Mouse (Mus musculus): ENCODE results near the gene Armc6. TPM values are rescaled to one million over a fixed set of nuclear protein-coding genes. Genes with fewer than 3 reads are reported as not detected.
"Not testable (repeated sequence)": the region's sequence is repeated elsewhere in the genome, so short reads cannot be mapped to it uniquely, and the experiment has no call there.

Gene Armc6
- polyA plus RNA-seq, 1 experiment from 2014 or later, result 30.5 TPM

DNA sequence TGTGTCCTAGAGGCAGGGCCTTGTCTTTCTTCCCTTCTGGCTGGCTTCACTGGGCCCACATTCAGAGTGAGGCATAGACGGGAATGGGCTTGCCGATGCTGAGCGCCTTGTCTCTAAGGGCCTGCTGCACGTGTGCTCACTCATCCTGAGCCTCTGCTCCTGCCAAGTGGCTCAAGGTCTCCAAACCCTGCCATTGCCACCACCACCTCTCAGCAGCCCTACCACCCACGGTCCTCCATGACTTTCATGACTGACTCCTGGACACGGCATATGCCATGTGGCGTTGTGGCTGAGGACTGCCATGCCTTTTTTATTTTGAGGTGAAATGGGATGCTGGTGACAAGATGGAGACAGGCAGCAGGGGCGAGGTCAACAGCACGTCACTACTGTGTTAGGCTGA is 3.4 kb downstream of the Armc6 start:
- Histone ChIP-seq H3K36me3 (peaks cover 29% of the 10 kb centered on the region; the same call in 1 of the 2 replicates), H3K4me2 (replicated peaks) (no peak overlapping the region), H3K9me3 (replicated peaks) (no peaks in the 10 kb centered on the region), H3K9ac (no peak overlapping the region), H3K27me3 (no peaks in the 10 kb centered on the region), H3K27ac (replicated peaks) (no peak overlapping the region), H3K4me3 (replicated peaks) (no peak overlapping the region), H3K4me1 (peaks cover 14% of the 10 kb centered on the region)
- 91% methylated on average over 9 of the region's 9 CpGs for WGBS
- no peak for ATAC-seq (ENCODE audit: insufficient number of reproducible peaks, low FRiP score, low TSS enrichment, low read depth)

- Histone ChIP-seq H3K9ac (no peak overlapping the region), H3K27me3 (no peaks in the 10 kb centered on the region), H3K4me3 (replicated peaks) (no peak overlapping the region), H3K9me3 (replicated peaks) (no peaks in the 10 kb centered on the region), H3K4me2 (replicated peaks) (no peak overlapping the region), H3K27ac (replicated peaks) (no peak overlapping the region), H3K4me1 (peaks cover under 1% of the 10 kb centered on the region), H3K36me3 (peaks cover 55% of the 10 kb centered on the region)
- no peak for ATAC-seq (ENCODE audit: insufficient number of reproducible peaks, low FRiP score, low TSS enrichment, low read depth)
- 28% methylated on average over 4 of the region's 4 CpGs for WGBS
Measured at GRCm38 (mm10) chr8:70227997-70228396, 6.3 kb downstream of the Armc6 start.

DNA sequence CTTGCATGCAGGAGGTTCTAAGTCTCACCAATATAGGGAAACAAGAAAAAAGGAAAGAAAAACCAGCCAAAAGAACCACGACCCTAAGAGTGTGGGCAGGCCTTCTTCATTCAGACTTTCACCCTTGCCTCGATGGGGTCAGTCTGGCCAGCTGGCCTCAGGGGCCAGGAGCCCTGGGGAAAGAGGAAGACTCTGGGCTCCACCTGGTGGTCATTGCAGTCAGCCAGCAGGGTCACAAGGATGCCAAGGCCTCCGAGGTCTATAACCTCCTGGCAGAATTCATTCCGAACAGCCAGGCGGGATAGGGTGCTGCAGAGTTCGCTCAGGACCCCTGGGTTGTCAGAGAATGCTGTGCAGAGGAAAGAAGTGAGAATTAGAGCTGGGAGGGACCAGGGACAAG is 10.9 kb downstream of the Armc6 start:
- Histone ChIP-seq H3K4me3 (replicated peaks) (no peak overlapping the region), H3K36me3 (peaks cover 55% of the 10 kb centered on the region), H3K27ac (replicated peaks) (no peak overlapping the region), H3K27me3 (no peaks in the 10 kb centered on the region), H3K4me1 (no peaks in the 10 kb centered on the region), H3K9ac (no peak overlapping the region), H3K9me3 (replicated peaks) (no peaks in the 10 kb centered on the region), H3K4me2 (replicated peaks) (no peak overlapping the region)
- no peak for ATAC-seq (ENCODE audit: insufficient number of reproducible peaks, low FRiP score, low TSS enrichment, low read depth)
- WGBS, result 56% methylated on average over 6 of the region's 6 CpGs

DNA sequence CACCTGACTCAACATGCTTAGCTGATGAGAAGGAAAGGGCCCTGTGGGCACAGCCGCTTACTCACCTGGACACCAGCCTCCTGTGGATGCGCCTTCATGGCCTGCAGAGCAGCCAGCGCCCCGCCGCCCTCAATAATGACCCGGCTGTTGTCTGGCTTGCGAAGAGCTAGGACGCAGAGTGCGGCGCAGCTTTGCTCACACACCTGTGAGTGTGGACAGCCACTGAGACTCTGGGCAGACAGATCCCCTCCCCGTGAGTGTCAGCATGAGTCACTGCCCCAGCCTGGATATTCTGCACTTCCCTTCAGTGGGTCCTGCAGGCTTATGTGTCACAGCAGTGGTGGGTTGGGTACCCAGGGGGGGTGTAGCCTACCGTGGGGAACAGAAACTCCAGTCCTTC is 12.2 kb downstream of the Armc6 start:
- H3K27ac ChIP-seq (replicated peaks), result no peak overlapping the region
- H3K9ac ChIP-seq, result no peak overlapping the region
- no peak for ATAC-seq (ENCODE audit: insufficient number of reproducible peaks, low FRiP score, low TSS enrichment, low read depth)
- H3K36me3 ChIP-seq, result peaks cover 47% of the 10 kb centered on the region
- H3K9me3 ChIP-seq (replicated peaks), result no peaks in the 10 kb centered on the region
- WGBS, result 91% methylated on average over 12 of the region's 12 CpGs
- H3K4me1 ChIP-seq, result no peaks in the 10 kb centered on the region
- no peaks in the 10 kb centered on the region for H3K27me3 ChIP-seq
- no peak overlapping the region for H3K4me2 ChIP-seq (replicated peaks)
- H3K4me3 ChIP-seq (replicated peaks), result no peak overlapping the region

- no peak for ATAC-seq (ENCODE audit: insufficient number of reproducible peaks, low FRiP score, low TSS enrichment, low read depth)
- Histone ChIP-seq H3K36me3 (peaks cover 46% of the 10 kb centered on the region), H3K4me1 (no peaks in the 10 kb centered on the region), H3K4me3 (replicated peaks) (no peak overlapping the region), H3K4me2 (replicated peaks) (no peak overlapping the region), H3K27me3 (no peaks in the 10 kb centered on the region), H3K9me3 (replicated peaks) (no peaks in the 10 kb centered on the region), H3K27ac (replicated peaks) (no peak overlapping the region), H3K9ac (no peak overlapping the region)
- 94% methylated on average over 3 of the region's 3 CpGs for WGBS
Measured at GRCm38 (mm10) chr8:70220911-70221310, 13.4 kb downstream of the Armc6 start.

DNA sequence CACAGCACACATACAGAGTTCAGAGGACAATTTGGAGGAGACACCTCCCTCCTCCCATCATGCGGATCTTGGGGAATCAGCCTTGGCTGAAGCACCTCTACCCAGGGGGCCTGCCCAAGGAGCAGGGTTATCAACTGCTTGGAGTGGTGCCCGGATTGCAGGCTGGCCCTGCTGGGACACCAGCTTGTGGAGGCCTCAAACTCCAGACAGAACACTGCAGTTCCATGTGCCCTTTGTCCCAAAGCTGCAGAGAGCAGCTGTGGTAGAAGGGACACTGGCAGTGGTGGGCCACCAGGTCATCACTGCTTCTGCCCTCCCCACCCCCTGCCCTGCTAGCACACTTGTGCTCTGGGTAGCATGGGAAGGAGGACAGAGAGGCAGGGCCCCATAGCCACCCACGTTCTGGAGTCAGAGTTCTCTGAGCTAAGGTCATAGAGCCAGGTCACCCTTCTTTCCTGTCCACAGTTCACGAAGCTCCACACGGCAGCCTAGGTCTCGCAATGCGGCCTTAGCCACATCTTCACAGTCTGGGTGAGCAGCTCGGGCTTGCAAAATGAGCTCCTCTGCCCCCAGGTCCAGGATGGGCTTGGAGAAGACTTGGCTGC is 13.9 kb downstream of the Armc6 start:
- no peak for ATAC-seq (ENCODE audit: insufficient number of reproducible peaks, low FRiP score, low TSS enrichment, low read depth)
- Histone ChIP-seq H3K9ac (no peak overlapping the region), H3K36me3 (peaks cover 41% of the 10 kb centered on the region), H3K4me3 (replicated peaks) (no peak overlapping the region), H3K27me3 (no peaks in the 10 kb centered on the region), H3K4me1 (no peaks in the 10 kb centered on the region), H3K27ac (replicated peaks) (no peak overlapping the region), H3K9me3 (replicated peaks) (no peaks in the 10 kb centered on the region), H3K4me2 (replicated peaks) (no peak overlapping the region)
- WGBS, result 73% methylated on average over 8 of the region's 8 CpGs

- no peaks in the 10 kb centered on the region for H3K9me3 ChIP-seq (replicated peaks)
- peaks cover 30% of the 10 kb centered on the region for H3K36me3 ChIP-seq
- WGBS, result 55% methylated on average over 5 of the region's 5 CpGs
- H3K4me2 ChIP-seq (replicated peaks), result no peak overlapping the region
- no peak overlapping the region for H3K4me3 ChIP-seq (replicated peaks)
- H3K4me1 ChIP-seq, result no peaks in the 10 kb centered on the region
- H3K27me3 ChIP-seq, result no peaks in the 10 kb centered on the region
- no peak for ATAC-seq (ENCODE audit: insufficient number of reproducible peaks, low FRiP score, low TSS enrichment, low read depth)
- H3K9ac ChIP-seq, result no peak overlapping the region
- no peak overlapping the region for H3K27ac ChIP-seq (replicated peaks)
Measured at GRCm38 (mm10) chr8:70219107-70219684, 15.1 kb downstream of the Armc6 start.

GRCm38 (mm10) chr8:70217441-70217840 is 16.8 kb downstream of the Armc6 start:
- ATAC-seq (ENCODE audit: insufficient number of reproducible peaks, low FRiP score, low TSS enrichment, low read depth), result no peak

DNA sequence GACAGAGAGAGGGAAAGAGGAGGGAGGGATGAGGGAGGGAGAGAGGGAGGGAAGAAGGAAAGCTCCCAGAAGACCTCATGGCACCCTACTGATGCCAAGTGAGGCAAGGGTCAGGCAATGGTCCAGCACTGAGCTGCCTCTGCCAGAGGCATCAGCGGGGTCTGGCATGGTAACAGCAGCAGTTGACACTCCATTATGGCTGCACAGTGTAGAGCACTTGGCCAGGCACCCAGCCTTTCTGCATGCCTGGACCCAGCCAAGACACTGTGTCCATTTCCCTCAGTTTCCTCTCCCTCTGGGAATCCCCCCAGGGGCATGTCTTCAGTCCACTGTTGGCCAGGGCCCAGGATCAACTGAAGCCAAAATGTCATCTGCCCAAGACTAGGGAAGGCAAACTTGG is 17.7 kb downstream of the Armc6 start:
- Histone ChIP-seq H3K4me2 (replicated peaks) (no peak overlapping the region), H3K4me3 (replicated peaks) (no peak overlapping the region), H3K27ac (replicated peaks) (no peak overlapping the region), H3K27me3 (no peaks in the 10 kb centered on the region), H3K4me1 (peaks cover 6% of the 10 kb centered on the region; the same call in 1 of the 2 replicates), H3K36me3 (peaks cover 7% of the 10 kb centered on the region; the same call in 1 of the 2 replicates), H3K9me3 (replicated peaks) (no peaks in the 10 kb centered on the region), H3K9ac (no peak overlapping the region)
- no peak for ATAC-seq (ENCODE audit: insufficient number of reproducible peaks, low FRiP score, low TSS enrichment, low read depth)
- WGBS, result 61% methylated on average over 1 of the region's 1 CpGs

More at GRCm38 (mm10) chr8:70217441-70217840, 16.8 kb downstream of the Armc6 start:
- Histone ChIP-seq H3K9ac (no peak overlapping the region), H3K4me1 (0 out of 2 replicates have a peak, but pooled peaks cover 4% of the 10 kb centered on the region), H3K27ac (replicated peaks) (no peak overlapping the region), H3K36me3 (peaks cover 16% of the 10 kb centered on the region; the same call in 1 of the 2 replicates), H3K9me3 (replicated peaks) (no peaks in the 10 kb centered on the region), H3K4me3 (replicated peaks) (no peak overlapping the region), H3K27me3 (no peaks in the 10 kb centered on the region), H3K4me2 (replicated peaks) (no peak overlapping the region)

- H3K9me3 ChIP-seq (replicated peaks); ATAC-seq (ENCODE audit: insufficient number of reproducible peaks, low FRiP score, low TSS enrichment, low read depth); H3K9ac ChIP-seq; H3K4me2 ChIP-seq (replicated peaks); H3K36me3 ChIP-seq; H3K27me3 ChIP-seq; H3K27ac ChIP-seq (replicated peaks); H3K4me3 ChIP-seq (replicated peaks); H3K4me1 ChIP-seq: not testable (repeated sequence)
- 76% methylated on average over 3 of the region's 3 CpGs for WGBS
Measured at GRCm38 (mm10) chr8:70216161-70216560, 18.1 kb downstream of the Armc6 start.

GRCm38 (mm10) chr8:70215092-70215491 is 19.2 kb downstream of the Armc6 start:
- H3K27ac ChIP-seq (replicated peaks), result no peak overlapping the region
- 67% methylated on average over 5 of the region's 5 CpGs for WGBS
- no peaks in the 10 kb centered on the region for H3K27me3 ChIP-seq
- H3K9me3 ChIP-seq (replicated peaks), result no peaks in the 10 kb centered on the region
- H3K36me3 ChIP-seq, result no peaks in the 10 kb centered on the region
- no peak for ATAC-seq (ENCODE audit: insufficient number of reproducible peaks, low FRiP score, low TSS enrichment, low read depth)
- no peak overlapping the region for H3K4me3 ChIP-seq (replicated peaks)
- no peak overlapping the region for H3K4me2 ChIP-seq (replicated peaks)
- H3K9ac ChIP-seq, result no peak overlapping the region
- peaks cover 19% of the 10 kb centered on the region for H3K4me1 ChIP-seq

DNA sequence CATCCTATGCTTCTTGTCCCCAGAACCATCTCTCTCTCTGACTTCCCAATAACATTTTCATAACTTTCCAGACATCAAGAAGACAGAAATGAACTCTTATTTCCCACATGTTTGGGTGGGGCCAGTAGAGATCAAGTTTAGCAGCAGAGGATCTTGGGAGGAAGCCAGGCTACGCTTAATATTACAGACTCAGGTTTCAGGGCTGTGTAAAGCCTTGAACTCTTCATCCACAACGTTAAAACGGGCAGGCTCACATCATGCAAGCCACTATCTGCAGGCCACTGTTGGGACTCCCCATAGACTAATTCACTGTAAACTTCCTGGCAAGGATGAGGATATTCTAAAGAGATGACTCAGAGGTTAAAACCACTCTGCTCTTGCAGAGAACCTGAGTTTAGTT is 19.9 kb downstream of the Armc6 start:
- ATAC-seq (ENCODE audit: insufficient number of reproducible peaks, low FRiP score, low TSS enrichment, low read depth), result no peak
- no peak overlapping the region for H3K4me2 ChIP-seq (replicated peaks)
- no peak overlapping the region for H3K27ac ChIP-seq (replicated peaks)
- no peaks in the 10 kb centered on the region for H3K36me3 ChIP-seq
- no peak overlapping the region for H3K9ac ChIP-seq
- 57% methylated on average over 3 of the region's 3 CpGs for WGBS
- H3K4me1 ChIP-seq, result peaks cover 24% of the 10 kb centered on the region
- H3K9me3 ChIP-seq (replicated peaks), result no peaks in the 10 kb centered on the region
- no peak overlapping the region for H3K4me3 ChIP-seq (replicated peaks)
- no peaks in the 10 kb centered on the region for H3K27me3 ChIP-seq

Data from embryonic facial prominence, embryonic 15.5 days (tissue).